Mouse (Mus musculus) embryonic facial prominence, embryonic 13.5 days (tissue): ENCODE data around the gene Lrrtm4. TPM values are rescaled to one million over a fixed set of nuclear protein-coding genes. Genes with fewer than 3 reads are reported as not detected.

Source experiments
- ATAC-seq: fragments of 200-750 bp; cut with Nextera tagmentation; 2 replicates; pipeline ENCODE4 v1.8.0; 2017; ENCODE audit warnings: low read depth; ENCODE audit not compliant: insufficient number of reproducible peaks, insufficient read depth, low FRiP score, low TSS enrichment
- H3K27ac ChIP-seq: fragments of 300-500 bp; sonication (generic); 2 replicates; pipeline ENCODE4 v1.5.1; 2015; ENCODE audit warnings: moderate library complexity, mild to moderate bottlenecking, inconsistent platforms
- H3K27me3 ChIP-seq: fragments of 300-500 bp; sonication (generic); 2 replicates; pipeline ENCODE4 v1.6.1; 2015; ENCODE audit warnings: mild to moderate bottlenecking, inconsistent platforms
- H3K36me3 ChIP-seq: fragments of 300-500 bp; sonication (generic); 2 replicates; pipeline ENCODE4 v1.6.1; 2015; ENCODE audit warnings: mild to moderate bottlenecking, inconsistent platforms
- H3K4me1 ChIP-seq: fragments of 300-500 bp; sonication (generic); 2 replicates; pipeline ENCODE4 v1.6.1; 2015; ENCODE audit warnings: inconsistent platforms
- H3K4me2 ChIP-seq: fragments of 300-500 bp; sonication (generic); 2 replicates; pipeline ENCODE4 v1.6.1; 2015; ENCODE audit warnings: moderate library complexity, mild to moderate bottlenecking, inconsistent platforms
- H3K4me3 ChIP-seq: fragments of 300-500 bp; sonication (generic); 2 replicates; pipeline ENCODE4 v1.5.1; 2015; ENCODE audit warnings: mild to moderate bottlenecking, inconsistent platforms
- H3K9ac ChIP-seq: fragments of 300-500 bp; sonication (generic); 2 replicates; pipeline ENCODE4 v1.6.1; 2015; ENCODE audit warnings: mild to moderate bottlenecking, inconsistent platforms
- H3K9me3 ChIP-seq: fragments of 300-500 bp; sonication (generic); 2 replicates; pipeline ENCODE4 v1.6.1; 2016; ENCODE audit warnings: inconsistent platforms
- WGBS: fragments of 180-500 bp; shearing (Covaris S2); methylation state at CpG from one replicate; pipeline ENCODE4 v1.1.7; 2015; ENCODE audit warnings: mixed read lengths; 5-methylcytosine and 5-hydroxymethylcytosine counted together
- polyA plus RNA-seq: library from polyadenylated mRNA; unstranded; fragments of >200 nt; fragmentation: Nextera tagmentation; extraction: Ambion mirVana; gene quantifications from 2 replicates; pipeline ENCODE4 v1.2.1, GENCODE M21; 2015

The Lrrtm4 gene
- polyA plus RNA-seq, 1 experiment from 2014 or later = 3.7 TPM

- H3K4me2 ChIP-seq = no peak overlapping the region
- no peak overlapping the region for H3K9ac ChIP-seq
- WGBS = 98% methylated on average over 2 of the region's 2 CpGs
- no peak for ATAC-seq
- H3K9me3 ChIP-seq = no peaks in the 10 kb centered on the region
- no peaks in the 10 kb centered on the region for H3K4me1 ChIP-seq
- no peak overlapping the region for H3K4me3 ChIP-seq
- H3K36me3 ChIP-seq = no peaks in the 10 kb centered on the region
- no peak overlapping the region for H3K27ac ChIP-seq
- no peaks in the 10 kb centered on the region for H3K27me3 ChIP-seq
These were observed 534.7 kb downstream of the Lrrtm4 start for GRCm38 (mm10) chr6:80553398-80553797.

GRCm38 (mm10) chr6:80554991-80555390 lies 536.3 kb downstream of the Lrrtm4 start:
- H3K27ac ChIP-seq = no peak overlapping the region
- no peaks in the 10 kb centered on the region for H3K27me3 ChIP-seq
- no peaks in the 10 kb centered on the region for H3K36me3 ChIP-seq
- no peak overlapping the region for H3K4me3 ChIP-seq
- H3K4me2 ChIP-seq = no peak overlapping the region
- no peaks in the 10 kb centered on the region for H3K9me3 ChIP-seq
- no peak for ATAC-seq
- no peak overlapping the region for H3K9ac ChIP-seq
- no peaks in the 10 kb centered on the region for H3K4me1 ChIP-seq

- no peak for ATAC-seq
- H3K4me3 ChIP-seq = no peak overlapping the region
- WGBS = 87% methylated on average over 2 of the region's 2 CpGs
These were observed 558.5 kb downstream of the Lrrtm4 start for GRCm38 (mm10) chr6:80577227-80577626.

DNA sequence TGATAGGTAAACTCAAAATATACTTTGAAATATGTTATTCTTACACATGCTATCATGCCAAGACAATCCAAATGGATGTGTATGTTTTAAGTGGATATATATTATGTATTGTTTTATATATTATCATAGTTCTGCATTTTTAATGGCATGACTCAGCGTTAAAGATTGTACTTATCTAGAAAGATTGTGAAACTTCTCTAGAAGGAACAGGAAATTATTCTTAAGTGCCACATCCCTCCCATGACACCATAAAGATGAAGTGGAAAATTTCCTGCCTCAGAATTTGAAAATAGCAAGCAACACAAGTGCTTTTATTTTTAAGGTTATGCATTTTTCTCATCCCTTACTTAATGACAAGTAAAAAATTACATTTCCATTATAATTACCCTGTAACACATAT lies 563.5 kb downstream of the Lrrtm4 start:
- Histone ChIP-seq H3K27me3 (no peaks in the 10 kb centered on the region), H3K4me2 (no peak overlapping the region), H3K27ac (no peak overlapping the region), H3K9me3 (no peaks in the 10 kb centered on the region), H3K36me3 (no peaks in the 10 kb centered on the region), H3K4me3 (no peak overlapping the region), H3K9ac (no peak overlapping the region), H3K4me1 (no peaks in the 10 kb centered on the region)
- ATAC-seq = no peak
- WGBS = 89% methylated on average over 1 of the region's 1 CpGs

More at GRCm38 (mm10) chr6:80577227-80577626, 558.5 kb downstream of the Lrrtm4 start:
- Histone ChIP-seq H3K4me1 (no peaks in the 10 kb centered on the region), H3K9ac (no peak overlapping the region), H3K27me3 (no peaks in the 10 kb centered on the region), H3K27ac (no peak overlapping the region), H3K9me3 (no peaks in the 10 kb centered on the region), H3K36me3 (no peaks in the 10 kb centered on the region), H3K4me2 (no peak overlapping the region)

DNA sequence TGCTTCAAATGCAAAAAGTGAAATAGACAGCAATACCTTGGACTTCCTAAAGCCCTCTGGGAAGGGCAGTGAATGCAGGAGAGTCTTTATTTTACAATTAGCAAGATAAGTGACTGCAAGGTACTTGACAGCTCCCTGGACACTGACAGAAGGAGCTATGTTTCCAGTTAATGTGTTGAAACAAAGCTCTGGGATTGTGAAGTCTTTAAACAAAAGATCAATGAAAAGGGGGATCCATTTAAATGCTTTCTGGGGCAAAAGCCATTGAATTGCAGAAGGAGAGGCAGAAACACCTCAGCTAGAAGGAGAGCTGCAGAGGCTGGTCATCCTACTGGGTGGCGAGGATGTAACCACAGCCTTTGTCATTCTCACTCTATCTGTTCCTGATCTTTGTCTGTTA lies 571.1 kb downstream of the Lrrtm4 start:
- Histone ChIP-seq H3K27ac (no peak overlapping the region), H3K4me1 (no peaks in the 10 kb centered on the region), H3K9ac (no peak overlapping the region), H3K36me3 (no peaks in the 10 kb centered on the region), H3K9me3 (no peaks in the 10 kb centered on the region), H3K4me3 (no peak overlapping the region), H3K27me3 (no peaks in the 10 kb centered on the region), H3K4me2 (no peak overlapping the region)
- no peak for ATAC-seq
- WGBS = 53% methylated on average over 1 of the region's 1 CpGs

DNA sequence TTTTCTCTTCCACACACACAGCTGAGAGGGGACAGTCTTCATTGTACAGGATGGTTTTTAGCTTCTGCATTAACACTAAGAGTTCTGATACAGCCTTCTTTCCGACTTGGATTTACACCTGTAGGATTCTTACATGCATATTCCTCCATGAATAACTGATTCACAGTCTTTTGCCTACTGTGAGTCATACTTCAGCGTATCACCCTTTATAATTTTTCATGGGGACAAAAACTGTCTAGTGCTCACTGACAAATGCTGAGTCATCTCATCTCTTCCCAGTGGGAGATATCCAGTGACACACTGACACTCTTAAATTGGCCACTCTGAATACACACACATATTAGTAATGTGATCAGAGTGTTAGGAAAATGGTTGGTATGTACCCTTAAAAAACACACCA lies 600.8 kb downstream of the Lrrtm4 start:
- Histone ChIP-seq H3K4me1 (no peaks in the 10 kb centered on the region), H3K4me2 (no peak overlapping the region)
- WGBS = 79% methylated on average over 2 of the region's 2 CpGs

DNA sequence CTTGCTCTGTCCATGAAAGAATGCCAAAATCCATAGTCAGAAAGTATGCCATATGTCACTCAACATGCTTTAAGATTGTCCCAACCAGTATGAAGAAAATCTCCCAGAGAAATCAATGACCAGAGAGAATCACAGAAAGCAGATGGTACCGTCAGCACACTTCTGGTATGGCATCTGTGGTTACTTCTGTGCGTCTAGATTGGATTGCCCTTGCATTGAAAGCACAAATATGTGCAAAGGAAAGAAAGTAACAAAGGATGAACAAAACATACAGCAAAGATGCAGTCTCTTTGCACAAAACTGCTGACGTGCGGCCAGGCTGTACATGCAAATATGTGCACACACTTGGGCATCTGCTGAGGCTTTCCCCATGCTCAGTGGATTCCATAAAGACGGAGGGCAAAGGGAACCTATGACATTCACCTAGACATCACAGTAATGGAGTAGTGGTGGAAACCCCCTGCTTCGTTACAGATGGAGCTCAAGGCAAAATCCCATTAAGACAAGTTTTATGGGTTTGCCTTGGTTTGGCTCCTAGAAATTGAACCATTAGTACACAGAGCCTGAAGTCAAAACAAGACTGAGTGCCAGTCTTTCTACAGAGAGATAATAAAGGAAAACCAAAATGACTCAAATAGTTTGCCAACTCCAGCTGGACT lies 604.1 kb downstream of the Lrrtm4 start:
- Histone ChIP-seq H3K4me3 (no peak overlapping the region), H3K27me3 (no peaks in the 10 kb centered on the region), H3K4me2 (no peak overlapping the region), H3K9me3 (no peaks in the 10 kb centered on the region), H3K27ac (no peak overlapping the region), H3K36me3 (no peaks in the 10 kb centered on the region), H3K4me1 (no peaks in the 10 kb centered on the region), H3K9ac (no peak overlapping the region)
- no peak for ATAC-seq
- 87% methylated on average over 6 of the region's 6 CpGs for WGBS

More for the DNA sequence above, 600.8 kb downstream of the Lrrtm4 start:
- Histone ChIP-seq H3K27me3 (no peaks in the 10 kb centered on the region), H3K9me3 (no peaks in the 10 kb centered on the region), H3K9ac (no peak overlapping the region), H3K36me3 (no peaks in the 10 kb centered on the region), H3K27ac (no peak overlapping the region), H3K4me3 (no peak overlapping the region)
- ATAC-seq = no peak

DNA sequence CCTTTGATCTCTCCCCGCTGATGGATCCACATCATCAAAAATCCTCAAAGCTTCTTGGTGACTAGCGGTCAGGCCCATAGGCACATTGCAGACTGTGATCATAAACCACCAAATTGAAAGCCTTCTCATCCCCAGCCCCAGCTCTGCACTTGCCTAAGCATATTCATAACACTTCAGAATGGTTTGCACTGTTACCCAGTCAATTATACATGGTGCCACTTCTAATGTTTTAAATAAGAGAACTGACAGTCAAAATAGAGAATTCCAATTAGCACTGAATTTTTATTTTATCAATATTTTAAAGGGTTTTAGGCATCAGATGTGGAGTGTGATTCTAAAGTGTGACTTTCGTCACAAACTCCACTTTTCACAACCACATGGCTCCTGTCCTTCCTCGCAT lies 606.8 kb downstream of the Lrrtm4 start:
- H3K27me3 ChIP-seq = no peaks in the 10 kb centered on the region
- H3K9ac ChIP-seq = no peak overlapping the region
- H3K4me2 ChIP-seq = no peak overlapping the region
- no peak overlapping the region for H3K4me3 ChIP-seq
- no peaks in the 10 kb centered on the region for H3K4me1 ChIP-seq
- H3K9me3 ChIP-seq = no peaks in the 10 kb centered on the region
- no peaks in the 10 kb centered on the region for H3K36me3 ChIP-seq
- 88% methylated on average over 4 of the region's 4 CpGs for WGBS
- ATAC-seq = no peak
- no peak overlapping the region for H3K27ac ChIP-seq

GRCm38 (mm10) chr6:80662729-80663128 lies 644.1 kb downstream of the Lrrtm4 start:
- Histone ChIP-seq H3K4me3 (no peak overlapping the region), H3K4me2 (no peak overlapping the region), H3K27ac (no peak overlapping the region), H3K9ac (no peak overlapping the region), H3K4me1 (no peaks in the 10 kb centered on the region), H3K36me3 (no peaks in the 10 kb centered on the region), H3K9me3 (no peaks in the 10 kb centered on the region), H3K27me3 (no peaks in the 10 kb centered on the region)
- WGBS = 78% methylated on average over 5 of the region's 5 CpGs
- no peak for ATAC-seq

DNA sequence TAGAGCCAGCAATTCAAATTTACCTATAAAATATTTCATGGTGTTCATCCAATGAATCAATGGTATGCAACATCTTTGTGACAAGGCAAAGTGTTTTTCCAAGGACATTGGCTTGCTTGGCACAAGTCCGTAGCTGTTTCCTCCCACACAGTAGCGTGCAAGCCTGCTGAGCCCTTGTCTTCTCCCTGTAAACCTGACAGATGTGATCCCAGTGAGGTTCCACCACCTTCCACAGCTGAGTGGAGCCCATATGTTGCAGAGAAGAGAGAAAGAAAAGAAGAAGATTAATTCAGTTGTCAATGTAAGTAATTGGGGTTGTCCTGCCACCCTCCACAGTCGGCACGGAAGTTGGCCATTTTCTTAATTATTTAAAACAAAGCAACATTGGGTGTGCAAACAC lies 645.4 kb downstream of the Lrrtm4 start:
- H3K4me2 ChIP-seq = no peak overlapping the region
- H3K4me3 ChIP-seq = no peak overlapping the region
- ATAC-seq = no peak
- WGBS = 89% methylated on average over 4 of the region's 4 CpGs
- no peak overlapping the region for H3K27ac ChIP-seq
- no peaks in the 10 kb centered on the region for H3K36me3 ChIP-seq
- no peaks in the 10 kb centered on the region for H3K4me1 ChIP-seq
- no peaks in the 10 kb centered on the region for H3K9me3 ChIP-seq
- H3K9ac ChIP-seq = no peak overlapping the region
- H3K27me3 ChIP-seq = no peaks in the 10 kb centered on the region

GRCm38 (mm10) chr6:80704183-80704582 lies 685.5 kb downstream of the Lrrtm4 start:
- H3K36me3 ChIP-seq = no peaks in the 10 kb centered on the region
- no peak for ATAC-seq
- 48% methylated on average over 2 of the region's 2 CpGs for WGBS
- no peak overlapping the region for H3K4me3 ChIP-seq
- H3K4me1 ChIP-seq = no peaks in the 10 kb centered on the region
- no peaks in the 10 kb centered on the region for H3K27me3 ChIP-seq
- no peaks in the 10 kb centered on the region for H3K9me3 ChIP-seq
- H3K9ac ChIP-seq = no peak overlapping the region
- H3K27ac ChIP-seq = no peak overlapping the region
- H3K4me2 ChIP-seq = no peak overlapping the region

DNA sequence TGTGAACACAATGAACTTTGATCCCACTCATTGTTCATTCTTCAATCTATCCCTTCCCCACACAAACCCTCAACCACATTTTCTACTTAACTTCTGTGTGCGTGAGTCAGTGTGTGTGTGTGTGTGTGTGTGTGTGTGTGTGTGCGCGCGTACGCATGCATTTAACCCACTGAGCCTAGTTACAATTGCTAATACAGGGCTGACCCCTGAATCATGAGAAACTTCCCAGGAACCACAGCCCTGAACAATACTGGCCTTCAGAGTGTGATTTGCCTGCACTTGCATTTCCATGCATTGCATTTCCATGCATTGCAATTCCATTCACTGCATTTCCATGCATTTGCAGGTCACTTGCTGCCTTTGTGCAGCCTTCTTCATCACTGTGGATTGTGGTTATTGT lies 701.8 kb downstream of the Lrrtm4 start:
- H3K27ac ChIP-seq = no peak overlapping the region
- H3K27me3 ChIP-seq = no peaks in the 10 kb centered on the region
- H3K4me3 ChIP-seq = no peak overlapping the region
- H3K4me2 ChIP-seq = no peak overlapping the region
- no peaks in the 10 kb centered on the region for H3K36me3 ChIP-seq
- WGBS = 92% methylated on average over 5 of the region's 5 CpGs
- no peaks in the 10 kb centered on the region for H3K9me3 ChIP-seq
- no peak overlapping the region for H3K9ac ChIP-seq
- H3K4me1 ChIP-seq = no peaks in the 10 kb centered on the region
- no peak for ATAC-seq
